Mouse (Mus musculus) ES-E14 (cell line): ENCODE measurements around the gene Mcrip1. TPM values are rescaled to one million over a fixed set of nuclear protein-coding genes. Genes with fewer than 3 reads are reported as not detected.
A peak's percentile ranks its signal among the peaks of the same experiment; 100 is the strongest.

Source experiments
- DNase-seq: peaks from one replicate; pipeline ENCODE4 v3.0.0-alpha.2; 2013; ENCODE audit warnings: low read depth, low spot score
- H3K27ac ChIP-seq: 2 replicates; pipeline ENCODE4 v1.5.1; 2012; ENCODE audit warnings: low read depth, mild to moderate bottlenecking, low read length, moderate library complexity, mixed read lengths; ENCODE audit not compliant: poor library complexity, insufficient read depth, severe bottlenecking
- H3K36me3 ChIP-seq: 2 replicates; pipeline ENCODE4 v1.6.1; 2012; ENCODE audit warnings: mild to moderate bottlenecking, low read length, moderate library complexity, mixed read lengths; ENCODE audit not compliant: control insufficient read depth, poor library complexity, insufficient read depth, severe bottlenecking
- H3K4me1 ChIP-seq, 2 experiments: fragments of 150-350 bp in 1 of 2; sonication (generic) in 1 of 2; 2 replicates each; pipeline ENCODE4 v1.6.1; 2012; ENCODE audit warnings: low read length in 2 of 2, mild to moderate bottlenecking in 1 of 2, mixed read lengths in 1 of 2; ENCODE audit not compliant: control insufficient read depth in 2 of 2, insufficient read depth in 2 of 2, poor library complexity in 1 of 2
- H3K4me3 ChIP-seq, 2 experiments: fragments of 150-350 bp in 1 of 2; sonication (generic) in 1 of 2; 2 replicates each; pipeline ENCODE4 v1.5.1; 2012; ENCODE audit warnings: low read length in 2 of 2, low read depth in 1 of 2, mild to moderate bottlenecking in 1 of 2, mixed read lengths in 1 of 2; ENCODE audit not compliant: insufficient read depth in 1 of 2, poor library complexity in 1 of 2, severe bottlenecking in 1 of 2
- H3K9ac ChIP-seq: 2 replicates; pipeline ENCODE4 v1.6.1; 2012; ENCODE audit warnings: low read depth, mild to moderate bottlenecking, low read length, mixed read lengths; ENCODE audit not compliant: poor library complexity, insufficient read depth, severe bottlenecking
- H3K9me3 ChIP-seq: fragments of 150-350 bp; sonication (generic); 2 replicates; pipeline ENCODE4 v1.6.1; 2012; ENCODE audit warnings: low read depth, mild to moderate bottlenecking, low read length; ENCODE audit not compliant: control insufficient read depth, insufficient read depth
- CHD2 ChIP-seq: IDR thresholded peaks from 2 replicates; pipeline ENCODE4 v1.6.1; 2014; ENCODE audit warnings: mild to moderate bottlenecking, low read depth, low read length, inconsistent platforms
- HCFC1 ChIP-seq: IDR thresholded peaks from 2 replicates; pipeline ENCODE4 v1.6.1; 2012; ENCODE audit warnings: low read length, inconsistent platforms, borderline replicate concordance; ENCODE audit not compliant: insufficient read depth
- MAFK ChIP-seq: IDR thresholded peaks from 2 replicates; pipeline ENCODE4 v1.6.1; 2014; ENCODE audit warnings: mild to moderate bottlenecking, low read depth, low read length, inconsistent platforms; ENCODE audit not compliant: insufficient read depth
- ZC3H11A ChIP-seq: IDR thresholded peaks from 2 replicates; pipeline ENCODE4 v1.6.1; 2012; ENCODE audit warnings: low read depth, mild to moderate bottlenecking, inconsistent platforms, low read length, borderline replicate concordance
- ZNF384 ChIP-seq: IDR thresholded peaks from 2 replicates; pipeline ENCODE4 v1.6.1; 2012; ENCODE audit warnings: low read depth, low read length, inconsistent platforms
- in situ Hi-C, 2 experiments: fragments of 600-800 bp; cut with MboI; formaldehyde crosslinking; loops; one replicate each; pipeline ENCODE4 v1.15.1; 2025; ENCODE audit warnings: low sequenced_read_pairs in 2 of 2, inconsistent platforms in 1 of 2; ENCODE audit not compliant: unreplicated experiment in 2 of 2
- total RNA-seq: library from RNA; depleted of rRNA; stranded (reverse); fragments of 300-350 nt; gene quantifications from 2 replicates; pipeline ENCODE4 v1.2.3, GENCODE M21; 2012

Gene Mcrip1
- total RNA-seq, 1 experiment: 18.9 TPM

GRCm38 (mm10) chr11:120578694-120579243 lies 29.2 kb upstream of the Mcrip1 start:
- H3K9ac ChIP-seq: 0 out of 2 replicates have a peak overlapping the region, but pooled peaks have one; percentile 8
- DNase-seq: no peak
- in situ Hi-C loops: no loop called here
- peaks cover 3 to 21% of the 10 kb centered on the region in 2 experiments for H3K4me1 ChIP-seq
- peaks cover 28% of the 10 kb centered on the region for H3K36me3 ChIP-seq
- no peaks in the 10 kb centered on the region for H3K9me3 ChIP-seq
- peak overlapping the region; percentile 15; the same call in 1 of the 2 replicates for H3K27ac ChIP-seq
- H3K4me3 ChIP-seq: no peak overlapping the region
- no peak for TF ChIP-seq ZC3H11A
- no peak for TF ChIP-seq HCFC1
- TF ChIP-seq MAFK: no peak

- no peak overlapping the region; the same call in 1 of the 2 replicates for H3K27ac ChIP-seq
Measured at GRCm38 (mm10) chr11:120578024-120578693, 28.6 kb upstream of the Mcrip1 start.

GRCm38 (mm10) chr11:120577211-120578023 lies 27.9 kb upstream of the Mcrip1 start:
- TF ChIP-seq MAFK (peak; percentile 73), ZNF384 (no peak), ZC3H11A (0 out of 2 replicates have a peak, but pooled peaks have one; percentile 3)
- in situ Hi-C loops: no loop called here
- Histone ChIP-seq H3K9ac (no peak overlapping the region), H3K27ac (no peak overlapping the region; the same call in 1 of the 2 replicates), H3K4me3 (no peak overlapping the region), H3K4me1 (peaks cover 3 to 21% of the 10 kb centered on the region in 2 experiments), H3K9me3 (no peaks in the 10 kb centered on the region), H3K36me3 (peaks cover 28% of the 10 kb centered on the region)
- DNase-seq: no peak

More at GRCm38 (mm10) chr11:120578024-120578693, 28.6 kb upstream of the Mcrip1 start:
- Histone ChIP-seq H3K9me3 (no peaks in the 10 kb centered on the region), H3K9ac (no peak overlapping the region), H3K36me3 (peaks cover 28% of the 10 kb centered on the region), H3K4me1 (peaks cover 3 to 21% of the 10 kb centered on the region in 2 experiments), H3K4me3 (no peak overlapping the region)
- in situ Hi-C loops: no loop called here
- DNase-seq: no peak
- TF ChIP-seq ZNF384 (no peak), HCFC1 (no peak), ZC3H11A (no peak), MAFK (no peak), CHD2 (no peak)

- Histone ChIP-seq H3K27ac (no peak overlapping the region), H3K9me3 (no peaks in the 10 kb centered on the region), H3K4me1 (peaks cover 0 to 24% of the 10 kb centered on the region in 2 experiments; a peak in 2 of 4 replicates), H3K9ac (no peak overlapping the region), H3K36me3 (peaks cover 28% of the 10 kb centered on the region), H3K4me3 (no peak overlapping the region)
- in situ Hi-C loops: no loop called here
- DNase-seq: no peak
- TF ChIP-seq CHD2 (no peak), MAFK (no peak), ZC3H11A (no peak), ZNF384 (no peak), HCFC1 (no peak)
Measured at GRCm38 (mm10) chr11:120576365-120576981, 26.9 kb upstream of the Mcrip1 start.
